Mouse (Mus musculus) heart, embryonic 15.5 days (tissue): ENCODE measurements around the gene Dpagt1. TPM values are rescaled to one million over a fixed set of nuclear protein-coding genes. Genes with fewer than 3 reads are reported as not detected.

Experiments used
- ATAC-seq: fragments of 200-750 bp; cut with Nextera tagmentation; replicated peaks from 2 replicates; pipeline ENCODE4 v1.8.0; 2017; ENCODE audit warnings: low read depth, moderate TSS enrichment; ENCODE audit not compliant: insufficient number of reproducible peaks, insufficient read depth, low FRiP score
- H3K27ac ChIP-seq: fragments of 300-500 bp; sonication (generic); 2 replicates; pipeline ENCODE4 v1.5.1; 2015; ENCODE audit warnings: mild to moderate bottlenecking, inconsistent platforms
- H3K27me3 ChIP-seq: fragments of 300-500 bp; sonication (generic); 2 replicates; pipeline ENCODE4 v1.6.1; 2015; ENCODE audit warnings: inconsistent platforms
- H3K36me3 ChIP-seq: fragments of 300-500 bp; sonication (generic); 2 replicates; pipeline ENCODE4 v1.6.1; 2015; ENCODE audit warnings: mild to moderate bottlenecking, inconsistent platforms
- H3K4me1 ChIP-seq: fragments of 300-500 bp; sonication (generic); replicated peaks from 2 replicates; pipeline ENCODE4 v1.6.1; 2015; ENCODE audit warnings: inconsistent platforms
- H3K4me2 ChIP-seq: fragments of 300-500 bp; sonication (generic); 2 replicates; pipeline ENCODE4 v1.6.1; 2015; ENCODE audit warnings: inconsistent platforms, mild to moderate bottlenecking, moderate library complexity
- H3K4me3 ChIP-seq: fragments of 300-500 bp; sonication (generic); 2 replicates; pipeline ENCODE4 v1.5.1; 2015; ENCODE audit warnings: mild to moderate bottlenecking, inconsistent platforms
- H3K9ac ChIP-seq: fragments of 300-500 bp; sonication (generic); 2 replicates; pipeline ENCODE4 v1.6.1; 2015; ENCODE audit warnings: mild to moderate bottlenecking, inconsistent platforms
- H3K9me3 ChIP-seq: fragments of 300-500 bp; sonication (generic); replicated peaks from 2 replicates; pipeline ENCODE4 v1.6.1; 2016; ENCODE audit warnings: inconsistent platforms
- WGBS: fragments of 180-500 bp; shearing (Covaris S2); methylation state at CpG from one replicate; pipeline ENCODE4 v1.1.7; 2015; ENCODE audit warnings: mixed read lengths; 5-methylcytosine and 5-hydroxymethylcytosine counted together
- polyA plus RNA-seq: library from polyadenylated mRNA; unstranded; fragments of >200 nt; fragmentation: Nextera tagmentation; extraction: Ambion mirVana; gene quantifications from 2 replicates; pipeline ENCODE4 v1.2.1, GENCODE M21; 2015

Dpagt1 gene
- polyA plus RNA-seq, 1 experiment from 2014 or later = 27.8 TPM

GRCm38 (mm10) chr9:44342605-44343004 is 16.8 kb downstream of the Dpagt1 start:
- Histone ChIP-seq H3K27me3 (no peaks in the 10 kb centered on the region), H3K9ac (no peak overlapping the region), H3K9me3 (no peaks in the 10 kb centered on the region), H3K4me1 (peaks cover 25% of the 10 kb centered on the region), H3K27ac (peak overlapping the region; percentile 100), H3K4me3 (peak overlapping the region; percentile 85), H3K36me3 (peaks cover 29% of the 10 kb centered on the region), H3K4me2 (peak overlapping the region; percentile 76)
- ATAC-seq = no peak
- 79% methylated on average over 1 of the region's 1 CpGs for WGBS

- WGBS = 3% methylated on average over 6 of the region's 6 CpGs
- peak overlapping the region; percentile 100 for H3K27ac ChIP-seq
- peaks cover 21% of the 10 kb centered on the region for H3K4me1 ChIP-seq
- H3K9me3 ChIP-seq = no peaks in the 10 kb centered on the region
- ATAC-seq = peak; percentile 51
- peak overlapping the region; percentile 76 for H3K4me2 ChIP-seq
- H3K36me3 ChIP-seq = peaks cover 33% of the 10 kb centered on the region
- H3K9ac ChIP-seq = peak overlapping the region; percentile 91
- no peaks in the 10 kb centered on the region for H3K27me3 ChIP-seq
- H3K4me3 ChIP-seq = peak overlapping the region; percentile 85
Measured at GRCm38 (mm10) chr9:44343290-44343689, 17.5 kb downstream of the Dpagt1 start.

- peak within 1 kb of the TSS; percentile 100 for H3K27ac ChIP-seq
- no peaks in the 10 kb centered on the region for H3K9me3 ChIP-seq
- peak within 1 kb of the TSS; percentile 85 for H3K4me3 ChIP-seq
- H3K36me3 ChIP-seq = peaks cover 35% of the 10 kb centered on the region
- ATAC-seq = peak; percentile 91
- H3K4me2 ChIP-seq = peak within 1 kb of the TSS; percentile 76
- no peaks in the 10 kb centered on the region for H3K27me3 ChIP-seq
- H3K4me1 ChIP-seq = peaks cover 21% of the 10 kb centered on the region
- peak within 1 kb of the TSS; percentile 91 for H3K9ac ChIP-seq
- under 1% methylated on average over 39 of the region's 39 CpGs for WGBS
Measured at GRCm38 (mm10) chr9:44343781-44344421, 18.1 kb downstream of the Dpagt1 start, which contains the start of gene Hmbs. Gene Hmbs (minus strand): TSS chr9:44344228.

- peaks cover 38% of the 10 kb centered on the region for H3K36me3 ChIP-seq
- no peak for ATAC-seq
- H3K27ac ChIP-seq = no peak overlapping the region
- no peak overlapping the region for H3K4me3 ChIP-seq
- no peaks in the 10 kb centered on the region for H3K9me3 ChIP-seq
- WGBS = 84% methylated on average over 6 of the region's 6 CpGs
- peaks cover 21% of the 10 kb centered on the region for H3K4me1 ChIP-seq
- H3K27me3 ChIP-seq = no peaks in the 10 kb centered on the region
- H3K9ac ChIP-seq = no peak overlapping the region
- no peak overlapping the region for H3K4me2 ChIP-seq
Measured at GRCm38 (mm10) chr9:44345570-44346433, 20.0 kb downstream of the Dpagt1 start.

- Histone ChIP-seq H3K36me3 (peaks cover 45% of the 10 kb centered on the region), H3K4me1 (peaks cover 16% of the 10 kb centered on the region), H3K9me3 (no peaks in the 10 kb centered on the region), H3K27ac (no peak overlapping the region), H3K9ac (no peak overlapping the region), H3K4me3 (no peak overlapping the region), H3K4me2 (no peak overlapping the region), H3K27me3 (no peaks in the 10 kb centered on the region)
- ATAC-seq = no peak
- 92% methylated on average over 9 of the region's 9 CpGs for WGBS
Measured at GRCm38 (mm10) chr9:44347166-44347565, 21.3 kb downstream of the Dpagt1 start.

- Histone ChIP-seq H3K4me1 (peaks cover 11% of the 10 kb centered on the region), H3K27ac (no peak overlapping the region), H3K4me3 (no peak overlapping the region), H3K36me3 (peaks cover 50% of the 10 kb centered on the region), H3K4me2 (no peak overlapping the region), H3K27me3 (no peaks in the 10 kb centered on the region), H3K9me3 (no peaks in the 10 kb centered on the region), H3K9ac (no peak overlapping the region)
- no peak for ATAC-seq
- 83% methylated on average over 4 of the region's 4 CpGs for WGBS
Measured at GRCm38 (mm10) chr9:44347621-44348020, 21.8 kb downstream of the Dpagt1 start.

- H3K27ac ChIP-seq = no peak overlapping the region
- H3K4me3 ChIP-seq = no peak overlapping the region
- H3K36me3 ChIP-seq = peaks cover 58% of the 10 kb centered on the region
- ATAC-seq = no peak
- H3K9me3 ChIP-seq = no peaks in the 10 kb centered on the region
- no peak overlapping the region for H3K9ac ChIP-seq
- peaks cover 3% of the 10 kb centered on the region for H3K4me1 ChIP-seq
- 95% methylated on average over 4 of the region's 4 CpGs for WGBS
- no peaks in the 10 kb centered on the region for H3K27me3 ChIP-seq
- no peak overlapping the region for H3K4me2 ChIP-seq
Measured at GRCm38 (mm10) chr9:44348546-44348945, 22.7 kb downstream of the Dpagt1 start.

- Histone ChIP-seq H3K4me3 (no peak overlapping the region), H3K36me3 (peaks cover 86% of the 10 kb centered on the region), H3K9ac (no peak overlapping the region), H3K27me3 (no peaks in the 10 kb centered on the region), H3K4me1 (no peaks in the 10 kb centered on the region), H3K27ac (no peak overlapping the region), H3K9me3 (no peaks in the 10 kb centered on the region), H3K4me2 (no peak overlapping the region)
- ATAC-seq = no peak
- 91% methylated on average over 4 of the region's 4 CpGs for WGBS
Measured at GRCm38 (mm10) chr9:44351396-44351795, 25.6 kb downstream of the Dpagt1 start.

GRCm38 (mm10) chr9:44352337-44352736 is 26.5 kb downstream of the Dpagt1 start:
- Histone ChIP-seq H3K4me1 (no peaks in the 10 kb centered on the region), H3K36me3 (peaks cover 91% of the 10 kb centered on the region), H3K9me3 (no peaks in the 10 kb centered on the region), H3K4me2 (no peak overlapping the region), H3K4me3 (no peak overlapping the region), H3K27me3 (no peaks in the 10 kb centered on the region), H3K27ac (no peak overlapping the region), H3K9ac (no peak overlapping the region)
- ATAC-seq = no peak
- 89% methylated on average over 10 of the region's 10 CpGs for WGBS

GRCm38 (mm10) chr9:44353142-44353541 is 27.3 kb downstream of the Dpagt1 start:
- H3K4me3 ChIP-seq = no peak overlapping the region
- H3K36me3 ChIP-seq = peaks cover 90% of the 10 kb centered on the region
- no peak overlapping the region for H3K9ac ChIP-seq
- H3K27ac ChIP-seq = no peak overlapping the region
- no peak for ATAC-seq
- 91% methylated on average over 6 of the region's 6 CpGs for WGBS
- H3K27me3 ChIP-seq = no peaks in the 10 kb centered on the region
- no peak overlapping the region for H3K4me2 ChIP-seq
- no peaks in the 10 kb centered on the region for H3K4me1 ChIP-seq
- H3K9me3 ChIP-seq = no peaks in the 10 kb centered on the region

- ATAC-seq = no peak
- Histone ChIP-seq H3K4me3 (no peak overlapping the region), H3K27ac (no peak overlapping the region), H3K9ac (no peak overlapping the region), H3K27me3 (no peaks in the 10 kb centered on the region), H3K36me3 (peaks cover 68% of the 10 kb centered on the region), H3K9me3 (no peaks in the 10 kb centered on the region), H3K4me1 (peaks cover 7% of the 10 kb centered on the region), H3K4me2 (no peak overlapping the region)
- 72% methylated on average over 4 of the region's 4 CpGs for WGBS
Measured at GRCm38 (mm10) chr9:44357207-44357606, 31.4 kb downstream of the Dpagt1 start.
